Mouse (Mus musculus): ENCODE measurements around the gene Fkbp2. TPM values are rescaled to one million over a fixed set of nuclear protein-coding genes. Genes with fewer than 3 reads are reported as not detected.

The Fkbp2 gene
- polyA plus RNA-seq, 1 experiment from 2014 or later: 125 TPM

DNA sequence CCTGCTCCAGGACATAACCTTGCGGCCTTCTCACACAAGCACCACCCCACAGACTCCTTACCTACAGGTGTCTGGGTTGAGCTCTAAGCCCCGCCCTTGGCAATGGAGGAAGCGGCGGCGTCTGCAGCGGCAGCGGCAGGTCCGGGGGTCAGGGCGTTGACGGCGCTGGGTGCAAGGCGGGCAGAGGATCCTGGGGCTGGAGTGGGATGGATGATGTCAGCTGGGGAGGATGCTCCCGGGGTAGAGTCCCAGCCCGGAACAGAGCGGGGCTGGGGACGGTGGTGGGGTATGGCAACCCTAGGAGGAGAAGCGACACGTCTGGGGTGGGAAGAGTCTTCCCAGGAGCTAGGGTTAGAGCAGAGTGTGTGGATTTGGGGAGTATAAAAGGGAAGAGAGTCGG, 5.0 kb upstream of the Fkbp2 start:
- H3K27ac ChIP-seq (ENCODE audit: low read length): no peak overlapping the region
- peaks cover 23% of the 10 kb centered on the region for H3K4me1 ChIP-seq (replicated peaks; ENCODE audit: control insufficient read depth, insufficient read depth, low read length)
- 79% methylated on average over 19 of the region's 19 CpGs for whole genome bisulfite sequencing
- peaks cover 11% of the 10 kb centered on the region for H3K36me3 ChIP-seq (ENCODE audit: control insufficient read depth, insufficient read depth, low read length)
- no peaks in the 10 kb centered on the region for H3K9me3 ChIP-seq (ENCODE audit: control insufficient read depth, low read length)
- H3K27me3 ChIP-seq (ENCODE audit: control insufficient read depth, insufficient read depth, low read depth, low read length): no peaks in the 10 kb centered on the region
- no peak overlapping the region for H3K4me2 ChIP-seq (ENCODE audit: low read depth, low read length)
- no peak for ATAC-seq (ENCODE audit: low read depth)
- H3K9ac ChIP-seq (ENCODE audit: low read length): no peak overlapping the region; the same call in 1 of the 2 replicates
- no peak overlapping the region for H3K4me3 ChIP-seq (ENCODE audit: low read length)

DNA sequence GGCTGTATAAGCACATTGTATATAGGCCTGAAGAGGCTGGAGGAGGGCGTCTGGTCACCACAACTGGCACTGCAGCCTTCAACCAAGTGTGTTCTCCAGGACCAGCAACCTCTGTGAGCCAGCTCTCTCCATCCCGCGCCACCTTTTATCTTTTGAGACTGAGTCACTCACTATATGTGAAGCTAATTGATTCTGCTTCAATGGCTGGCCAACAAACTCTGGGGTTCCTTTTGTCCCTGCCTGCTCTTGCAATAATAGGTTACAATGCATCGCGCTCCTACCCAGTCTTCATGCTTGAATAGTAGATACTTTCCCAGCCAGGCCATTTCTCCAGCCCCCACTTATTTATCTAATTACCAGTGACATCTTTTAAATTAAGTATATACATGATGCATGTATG, 3.3 kb upstream of the Fkbp2 start:
- no peak overlapping the region for H3K27ac ChIP-seq (ENCODE audit: low read length)
- peaks cover 28% of the 10 kb centered on the region for H3K4me1 ChIP-seq (replicated peaks; ENCODE audit: control insufficient read depth, insufficient read depth, low read length)
- 94% methylated on average over 5 of the region's 5 CpGs for WGBS
- no peak overlapping the region for H3K4me3 ChIP-seq (ENCODE audit: low read length)
- peaks cover 11% of the 10 kb centered on the region for H3K36me3 ChIP-seq (ENCODE audit: control insufficient read depth, insufficient read depth, low read length)
- H3K9me3 ChIP-seq (ENCODE audit: control insufficient read depth, low read length): no peaks in the 10 kb centered on the region
- no peak overlapping the region for H3K4me2 ChIP-seq (ENCODE audit: low read depth, low read length)
- no peak for ATAC-seq (ENCODE audit: low read depth)
- H3K27me3 ChIP-seq (ENCODE audit: control insufficient read depth, insufficient read depth, low read depth, low read length): no peaks in the 10 kb centered on the region
- no peak overlapping the region for H3K9ac ChIP-seq (ENCODE audit: low read length)

DNA sequence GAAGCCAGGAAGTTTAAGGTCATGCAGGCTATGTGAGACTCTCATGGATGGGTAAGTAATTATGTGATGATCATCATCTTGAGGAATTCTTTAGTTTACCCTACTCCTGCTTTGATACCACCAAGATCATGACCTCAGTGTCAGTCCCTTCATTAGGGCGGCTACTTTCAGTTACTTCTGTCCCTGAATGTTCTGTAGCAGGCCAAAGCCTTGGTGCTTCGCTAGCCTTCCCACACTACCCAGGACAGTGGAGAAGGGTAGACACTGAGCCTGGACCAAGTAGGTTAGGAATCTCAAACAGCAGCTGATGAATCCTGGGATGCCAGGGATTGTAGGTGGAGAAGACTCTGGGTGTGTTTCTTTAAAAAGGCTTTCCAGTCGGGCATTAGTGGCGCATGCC, 1.2 kb upstream of the Fkbp2 start:
- Histone ChIP-seq H3K4me2 (ENCODE audit: low read depth, low read length) (no peak overlapping the region), H3K9ac (ENCODE audit: low read length) (no peak overlapping the region), H3K27me3 (ENCODE audit: control insufficient read depth, insufficient read depth, low read depth, low read length) (no peaks in the 10 kb centered on the region), H3K36me3 (ENCODE audit: control insufficient read depth, insufficient read depth, low read length) (peaks cover 19% of the 10 kb centered on the region), H3K4me1 (replicated peaks; ENCODE audit: control insufficient read depth, insufficient read depth, low read length) (peaks cover 33% of the 10 kb centered on the region), H3K4me3 (ENCODE audit: low read length) (no peak overlapping the region), H3K27ac (ENCODE audit: low read length) (no peak overlapping the region), H3K9me3 (ENCODE audit: control insufficient read depth, low read length) (no peaks in the 10 kb centered on the region)
- ATAC-seq (ENCODE audit: low read depth): no peak
- WGBS: 91% methylated on average over 4 of the region's 4 CpGs

DNA sequence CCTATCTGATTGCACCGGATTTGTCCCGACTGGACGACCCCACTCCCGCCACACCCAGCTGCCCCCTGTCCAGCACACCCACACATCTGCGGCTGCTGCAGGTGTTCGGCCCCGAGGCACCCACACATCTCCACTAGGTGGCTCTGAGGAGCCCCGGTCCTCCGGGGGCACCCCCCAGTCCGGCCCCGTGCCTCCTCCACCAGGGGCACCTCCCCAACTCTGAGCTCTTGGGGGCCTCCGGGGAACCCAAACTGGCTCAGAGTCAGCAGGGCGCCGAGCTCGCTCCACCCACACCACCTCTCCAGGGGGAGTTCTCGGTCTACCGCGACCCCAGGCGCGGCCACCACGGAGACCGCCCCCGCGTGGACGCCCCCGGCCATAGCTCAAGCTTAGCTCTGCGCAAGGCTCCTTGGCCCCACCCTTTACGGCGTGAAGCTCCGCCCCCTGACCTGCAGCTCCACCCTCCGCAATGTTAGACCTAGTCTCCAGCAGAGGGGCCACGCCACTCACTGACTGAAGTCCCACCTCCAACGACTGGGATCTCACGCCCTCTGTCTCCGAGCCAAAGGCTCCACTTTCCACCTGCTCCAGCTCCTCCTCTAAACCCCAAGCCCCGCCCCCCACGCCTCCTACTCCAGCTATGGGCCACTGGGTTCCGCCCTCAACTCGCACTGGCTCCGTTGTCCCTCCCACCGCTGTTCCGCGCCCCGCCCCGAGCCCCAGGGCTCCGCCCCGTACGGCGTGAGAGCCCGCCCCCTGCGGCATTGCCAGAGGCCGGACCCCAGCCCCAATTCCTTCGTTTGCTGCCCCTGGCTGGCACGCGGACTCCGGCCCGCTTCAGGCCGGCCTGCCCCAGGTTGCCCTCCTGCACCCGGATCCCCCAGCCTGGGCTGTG, 568 bp downstream of the Fkbp2 start:
- Histone ChIP-seq H3K9me3 (ENCODE audit: control insufficient read depth, low read length) (no peaks in the 10 kb centered on the region), H3K36me3 (ENCODE audit: control insufficient read depth, insufficient read depth, low read length) (peaks cover 13% of the 10 kb centered on the region), H3K27ac (ENCODE audit: low read length) (peak overlapping the region; percentile 93), H3K27me3 (ENCODE audit: control insufficient read depth, insufficient read depth, low read depth, low read length) (no peaks in the 10 kb centered on the region), H3K4me3 (ENCODE audit: low read length) (peak overlapping the region; percentile 65), H3K4me2 (ENCODE audit: low read depth, low read length) (peak overlapping the region; percentile 56), H3K4me1 (replicated peaks; ENCODE audit: control insufficient read depth, insufficient read depth, low read length) (peaks cover 35% of the 10 kb centered on the region), H3K9ac (ENCODE audit: low read length) (peak overlapping the region; percentile 88)
- peak; percentile 91 for ATAC-seq (ENCODE audit: low read depth)
- WGBS: 1% methylated on average over 59 of the region's 59 CpGs

DNA sequence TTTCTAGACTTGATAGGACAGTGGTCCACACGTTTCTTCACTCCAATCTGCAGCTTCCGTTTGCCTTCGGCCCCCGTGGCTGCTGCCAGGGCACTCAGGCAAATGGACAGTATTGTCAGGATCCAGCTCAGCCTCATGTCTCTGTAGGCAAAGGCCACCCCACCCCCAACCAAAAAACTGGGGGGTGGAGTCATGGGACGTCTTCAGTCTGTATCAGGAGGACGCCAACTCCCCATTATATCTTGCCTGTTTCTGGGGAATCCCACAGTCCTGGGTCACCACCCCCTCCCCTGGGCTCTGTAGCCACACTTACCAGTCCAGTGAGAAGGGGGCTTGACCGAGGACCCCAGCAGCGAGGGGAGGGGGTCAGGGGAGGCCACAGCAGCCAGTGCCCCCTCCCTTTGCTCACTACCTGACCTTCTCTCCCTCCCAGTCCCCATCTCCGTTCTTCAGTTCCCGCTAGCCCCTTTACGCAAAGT, 1.3 kb downstream of the Fkbp2 start:
- H3K36me3 ChIP-seq (ENCODE audit: control insufficient read depth, insufficient read depth, low read length): peaks cover 8% of the 10 kb centered on the region
- WGBS: 7% methylated on average over 11 of the region's 11 CpGs

DNA sequence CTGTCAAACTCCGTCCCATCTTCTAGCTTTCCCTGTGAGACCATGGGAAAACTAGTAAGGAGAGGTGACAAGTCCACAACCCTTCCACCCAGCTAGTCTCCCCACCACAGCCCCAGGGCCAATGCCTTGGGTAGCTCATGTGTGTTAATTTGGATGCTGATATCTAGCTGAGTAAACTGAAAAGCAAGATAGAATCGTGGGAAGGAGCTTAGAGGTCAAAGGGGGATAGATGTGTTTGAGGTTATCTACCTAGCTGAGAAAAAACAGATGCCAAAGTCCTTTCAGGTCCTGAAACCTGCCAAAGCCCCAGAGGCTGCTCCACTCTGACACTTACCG, 1.7 kb downstream of the Fkbp2 start:
- Histone ChIP-seq H3K4me3 (ENCODE audit: low read length) (peak overlapping the region; percentile 65), H3K4me2 (ENCODE audit: low read depth, low read length) (peak overlapping the region; percentile 56), H3K9me3 (ENCODE audit: control insufficient read depth, low read length) (no peaks in the 10 kb centered on the region), H3K27me3 (ENCODE audit: control insufficient read depth, insufficient read depth, low read depth, low read length) (no peaks in the 10 kb centered on the region), H3K36me3 (ENCODE audit: control insufficient read depth, insufficient read depth, low read length) (peaks cover 7% of the 10 kb centered on the region), H3K4me1 (replicated peaks; ENCODE audit: control insufficient read depth, insufficient read depth, low read length) (peaks cover 39% of the 10 kb centered on the region), H3K9ac (ENCODE audit: low read length) (peak overlapping the region; percentile 74; the same call in 1 of the 2 replicates), H3K27ac (ENCODE audit: low read length) (no peak overlapping the region)
- 34% methylated on average over 3 of the region's 3 CpGs for WGBS
- ATAC-seq (ENCODE audit: low read depth): no peak

More for the DNA sequence above, 1.3 kb downstream of the Fkbp2 start:
- Histone ChIP-seq H3K27ac (ENCODE audit: low read length) (no peak overlapping the region), H3K9ac (ENCODE audit: low read length) (peak overlapping the region; percentile 74), H3K4me3 (ENCODE audit: low read length) (peak overlapping the region; percentile 65), H3K27me3 (ENCODE audit: control insufficient read depth, insufficient read depth, low read depth, low read length) (no peaks in the 10 kb centered on the region), H3K4me2 (ENCODE audit: low read depth, low read length) (peak overlapping the region; percentile 56), H3K4me1 (replicated peaks; ENCODE audit: control insufficient read depth, insufficient read depth, low read length) (peaks cover 35% of the 10 kb centered on the region), H3K9me3 (ENCODE audit: control insufficient read depth, low read length) (no peaks in the 10 kb centered on the region)
- ATAC-seq (ENCODE audit: low read depth): no peak

DNA sequence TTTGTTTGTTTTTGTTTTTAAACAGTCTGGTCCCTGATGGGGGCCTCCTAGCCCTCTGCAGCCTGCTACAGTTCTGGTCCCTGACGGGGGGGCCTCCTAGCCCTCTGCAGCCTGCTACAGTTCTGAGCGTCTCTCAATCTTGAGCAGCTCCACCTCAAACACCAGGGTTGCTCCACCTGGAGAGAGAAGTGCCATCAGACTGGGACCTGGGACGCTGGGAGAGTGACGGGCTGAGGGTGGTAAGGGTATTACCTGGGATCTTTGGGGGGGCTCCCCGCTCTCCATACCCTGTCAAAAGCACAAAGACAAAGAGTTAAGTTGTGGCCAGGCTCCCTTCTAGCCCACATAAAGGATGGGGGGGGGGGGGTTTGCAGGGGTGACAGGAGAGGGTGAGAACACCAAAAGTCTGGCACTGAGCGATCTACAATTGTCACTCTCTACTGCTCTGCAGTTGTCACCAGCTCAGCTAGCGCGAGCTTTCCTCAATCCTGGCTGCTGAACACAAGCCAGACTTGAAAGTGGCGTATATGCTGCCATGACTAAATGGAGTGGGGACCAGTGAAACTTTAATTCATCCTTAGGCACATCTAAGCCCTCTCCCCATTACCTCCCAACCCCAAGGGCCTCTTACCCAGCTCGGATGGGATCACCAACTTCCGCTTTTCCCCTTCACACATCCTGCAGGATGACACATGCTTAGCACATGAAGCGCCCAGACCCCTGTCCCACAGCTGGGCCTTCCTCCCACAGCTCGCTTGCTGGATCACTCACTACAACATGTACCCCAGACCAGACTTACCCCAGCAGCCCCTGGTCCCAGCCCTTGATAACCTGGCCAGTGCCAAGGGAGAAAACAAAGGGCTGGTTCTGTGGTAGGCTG, 2.3 kb downstream of the Fkbp2 start:
- H3K4me3 ChIP-seq (ENCODE audit: low read length): no peak overlapping the region; the same call in 1 of the 2 replicates
- ATAC-seq (ENCODE audit: low read depth): no peak
- no peak overlapping the region for H3K27ac ChIP-seq (ENCODE audit: low read length)
- peaks cover 7% of the 10 kb centered on the region for H3K36me3 ChIP-seq (ENCODE audit: control insufficient read depth, insufficient read depth, low read length)
- no peaks in the 10 kb centered on the region for H3K27me3 ChIP-seq (ENCODE audit: control insufficient read depth, insufficient read depth, low read depth, low read length)
- peak overlapping the region; percentile 56 for H3K4me2 ChIP-seq (ENCODE audit: low read depth, low read length)
- H3K4me1 ChIP-seq (replicated peaks; ENCODE audit: control insufficient read depth, insufficient read depth, low read length): peaks cover 39% of the 10 kb centered on the region
- H3K9ac ChIP-seq (ENCODE audit: low read length): peak overlapping the region; percentile 46; the same call in 1 of the 2 replicates
- H3K9me3 ChIP-seq (ENCODE audit: control insufficient read depth, low read length): no peaks in the 10 kb centered on the region
- 72% methylated on average over 13 of the region's 13 CpGs for WGBS

DNA sequence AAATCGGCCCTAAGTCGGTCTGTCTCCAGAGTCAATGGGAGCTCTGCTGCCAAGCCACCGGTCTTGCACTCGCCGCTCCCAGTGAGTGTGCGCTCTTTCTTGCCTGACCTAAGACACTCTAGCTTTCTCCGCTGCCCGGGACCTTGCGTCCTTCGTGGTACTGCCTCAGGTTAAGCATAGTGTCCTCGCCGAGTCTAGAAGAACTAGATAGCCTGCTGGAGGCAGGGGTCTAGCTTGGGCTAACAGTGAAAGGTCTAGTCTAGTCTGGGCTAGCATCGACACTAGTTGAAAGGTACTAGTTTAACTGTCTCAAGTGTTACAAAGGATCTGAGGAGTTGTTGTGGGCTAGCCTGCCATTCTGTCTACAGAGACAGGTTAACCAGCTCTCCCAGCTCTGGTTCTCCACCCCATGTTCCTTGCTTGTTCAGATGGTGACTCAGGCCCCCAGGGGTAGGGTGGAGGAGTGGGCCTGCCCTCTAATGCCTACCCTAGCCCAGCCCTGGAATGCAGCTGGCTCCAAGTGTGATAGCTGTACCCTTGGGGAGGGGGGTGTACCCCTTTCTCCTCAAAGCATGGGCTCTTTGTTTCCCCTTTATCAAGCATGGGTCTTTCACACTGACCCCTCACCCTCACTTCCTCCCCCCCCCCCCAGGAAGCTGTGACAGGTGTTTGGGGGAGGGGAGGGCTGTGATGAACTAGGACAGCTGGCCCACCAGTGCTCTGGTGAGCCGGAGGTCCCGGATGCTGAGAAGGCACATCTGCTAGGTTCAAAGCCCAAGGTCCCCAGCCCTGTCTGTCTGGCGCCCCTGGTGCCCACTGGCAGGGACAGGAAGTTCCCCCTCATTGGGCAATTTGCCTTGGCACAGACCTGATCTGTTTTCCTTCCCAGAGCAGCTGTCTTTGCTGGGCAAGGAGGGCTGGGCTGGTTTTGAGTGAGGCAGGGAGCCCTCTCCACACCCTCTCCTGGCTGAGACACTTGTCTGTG, 4.5 kb downstream of the Fkbp2 start, which contains the start of gene Plcb3:
TSS of gene Plcb3 (minus strand) at position 934 of the 985 bp plus-strand sequence.
- peak within 1 kb of the TSS; percentile 78 for H3K9ac ChIP-seq (ENCODE audit: low read length)
- H3K9me3 ChIP-seq (ENCODE audit: control insufficient read depth, low read length): no peaks in the 10 kb centered on the region
- H3K36me3 ChIP-seq (ENCODE audit: control insufficient read depth, insufficient read depth, low read length): peaks cover 7% of the 10 kb centered on the region
- H3K27me3 ChIP-seq (ENCODE audit: control insufficient read depth, insufficient read depth, low read depth, low read length): no peaks in the 10 kb centered on the region
- no peak for ATAC-seq (ENCODE audit: low read depth)
- H3K27ac ChIP-seq (ENCODE audit: low read length): peak within 1 kb of the TSS; percentile 92
- 0% methylated on average over 16 of the region's 16 CpGs for WGBS
- H3K4me3 ChIP-seq (ENCODE audit: low read length): peak within 1 kb of the TSS; percentile 73
- H3K4me1 ChIP-seq (replicated peaks; ENCODE audit: control insufficient read depth, insufficient read depth, low read length): peaks cover 33% of the 10 kb centered on the region
- H3K4me2 ChIP-seq (ENCODE audit: low read depth, low read length): peak within 1 kb of the TSS; percentile 90

All from lung, embryonic 16.5 days (tissue).